Comparison of ENCODE assay signal across 17 mouse cellular contexts in the genomic region with DNA sequence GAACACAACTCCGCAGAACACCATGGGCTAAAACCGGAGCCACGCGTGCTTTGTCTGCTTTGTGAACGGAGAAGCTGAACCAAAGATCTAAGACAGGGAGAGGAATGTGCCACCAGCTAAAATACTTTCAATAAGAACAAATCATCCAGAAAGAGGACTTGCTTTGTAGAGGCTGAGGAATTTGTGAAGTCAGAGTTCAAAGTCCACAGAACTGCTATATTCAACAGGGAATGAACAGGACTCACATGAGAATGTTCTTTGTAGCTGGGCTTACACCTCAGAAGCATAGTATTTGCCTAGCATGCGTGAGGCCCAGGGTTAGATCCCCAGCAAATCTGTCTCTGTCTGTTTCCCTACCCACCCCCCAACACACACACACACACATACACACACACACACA.
A peak's percentile ranks its signal among the peaks of the same experiment; 100 is the strongest.
DNase-seq lines count a peak whose midpoint lies in the region; ATAC-seq lines count a peak whose summit lies in the region.
"Had no signal": no experiment of that assay in that cellular context is flagged by ENCODE, and none has a peak within 500 bp of the region (broad histone marks: within the 10 kb centered on the region; RNA-seq: fewer than 3 reads in every experiment).

No protein-coding gene starts in this region.

- no peak overlapping the region for H3K4me3 ChIP-seq in kidney, embryonic 16.5 days (ENCODE audit: low read length)
- no peak overlapping the region for H3K4me3 ChIP-seq in intestine, embryonic 15.5 days (replicated peaks)
- no peak overlapping the region for H3K4me3 ChIP-seq in stomach, embryonic 15.5 days (replicated peaks)
- H3K4me3 ChIP-seq: embryonic facial prominence, embryonic 15.5 days; hindbrain, embryonic 13.5 days; liver, embryonic 12.5 days had no signal

- DNase-seq in kidney, adult 11 months = peak; percentile 35
- DNase-seq in kidney, adult 9 months = peak; percentile 76
- no peak for DNase-seq in adrenal gland, postnatal 4 days (ENCODE audit: low spot score in 2 of 2)
- no peak for DNase-seq in thymus, postnatal 14 days
- DNase-seq: adrenal gland, adult 2 months; cerebellum, adult 9-10 months; gastrocnemius, postnatal 25 days; lung, embryonic 14.5 days; lung, postnatal 36 days; right cerebral cortex, postnatal 25 days had no signal

- no peak overlapping the region for H3K4me2 ChIP-seq in kidney, embryonic 16.5 days (replicated peaks; ENCODE audit: low read depth, low read length)
- H3K4me2 ChIP-seq in intestine, embryonic 15.5 days (replicated peaks) = no peak overlapping the region
- no peak overlapping the region for H3K4me2 ChIP-seq in stomach, embryonic 15.5 days
- H3K4me2 ChIP-seq: embryonic facial prominence, embryonic 15.5 days; hindbrain, embryonic 13.5 days; liver, embryonic 12.5 days; lung, embryonic 14.5 days had no signal

- H3K36me3 ChIP-seq in kidney, embryonic 16.5 days (ENCODE audit: insufficient read depth, low read length) = peaks cover 32% of the 10 kb centered on the region
- H3K36me3 ChIP-seq in intestine, embryonic 15.5 days = peaks cover 17% of the 10 kb centered on the region; the same call in 1 of the 2 replicates
- peaks cover 18% of the 10 kb centered on the region for H3K36me3 ChIP-seq in stomach, embryonic 15.5 days

- no peak for ATAC-seq in kidney, embryonic 16.5 days (ENCODE audit: low FRiP score, low TSS enrichment)
- peak; percentile 58; the same call in 1 of the 2 replicates for ATAC-seq in intestine, embryonic 15.5 days
- peak; percentile 73 for ATAC-seq in stomach, embryonic 15.5 days (ENCODE audit: insufficient read depth, low FRiP score, low read depth)
- ATAC-seq: inflammation-experienced regulatory T-cells, adult 6 months; liver, embryonic 12.5 days had no signal

- H3K27ac ChIP-seq in kidney, embryonic 16.5 days (ENCODE audit: low read length) = no peak overlapping the region
- H3K27ac ChIP-seq in intestine, embryonic 15.5 days = no peak overlapping the region
- H3K27ac ChIP-seq in stomach, embryonic 15.5 days = peak overlapping the region; percentile 31; the same call in 1 of the 2 replicates
- H3K27ac ChIP-seq: embryonic facial prominence, embryonic 15.5 days; hindbrain, embryonic 13.5 days; liver, embryonic 12.5 days had no signal

- H3K9ac ChIP-seq in kidney, embryonic 16.5 days (replicated peaks; ENCODE audit: low read length) = no peak overlapping the region
- H3K9ac ChIP-seq in intestine, embryonic 15.5 days = no peak overlapping the region
- no peak overlapping the region for H3K9ac ChIP-seq in stomach, embryonic 15.5 days
- H3K9ac ChIP-seq: embryonic facial prominence, embryonic 15.5 days; hindbrain, embryonic 13.5 days; liver, embryonic 12.5 days; lung, embryonic 14.5 days had no signal

- H3K9me3 ChIP-seq in kidney, embryonic 16.5 days (ENCODE audit: low read length) = no peaks in the 10 kb centered on the region
- no peaks in the 10 kb centered on the region for H3K9me3 ChIP-seq in intestine, embryonic 15.5 days
- H3K9me3 ChIP-seq in stomach, embryonic 15.5 days = no peaks in the 10 kb centered on the region
- H3K9me3 ChIP-seq: embryonic facial prominence, embryonic 15.5 days; hindbrain, embryonic 13.5 days; liver, embryonic 12.5 days had no signal

- 83% methylated on average over 6 of the region's 6 CpGs for WGBS in kidney, embryonic 16.5 days
- WGBS in intestine, embryonic 15.5 days = 71% methylated on average over 6 of the region's 6 CpGs
- 70% methylated on average over 6 of the region's 6 CpGs for WGBS in stomach, embryonic 15.5 days

- no peaks in the 10 kb centered on the region for H3K4me1 ChIP-seq in kidney, embryonic 16.5 days (ENCODE audit: insufficient read depth, low read length)
- H3K4me1 ChIP-seq in intestine, embryonic 15.5 days (replicated peaks) = no peaks in the 10 kb centered on the region
- no peaks in the 10 kb centered on the region for H3K4me1 ChIP-seq in stomach, embryonic 15.5 days
- H3K4me1 ChIP-seq: embryonic facial prominence, embryonic 15.5 days; hindbrain, embryonic 13.5 days; liver, embryonic 12.5 days had no signal

- H3K27me3 ChIP-seq in kidney, embryonic 16.5 days (ENCODE audit: insufficient read depth, low read length) = no peaks in the 10 kb centered on the region
- no peaks in the 10 kb centered on the region for H3K27me3 ChIP-seq in intestine, embryonic 15.5 days (replicated peaks)
- no peaks in the 10 kb centered on the region for H3K27me3 ChIP-seq in stomach, embryonic 15.5 days (replicated peaks)
- H3K27me3 ChIP-seq: embryonic facial prominence, embryonic 15.5 days; hindbrain, embryonic 13.5 days; liver, embryonic 12.5 days had no signal

Comparison
In these comparisons a context has a peak if more than half of its experiments do, and no peak if none do; other contexts are left out.
1. DNase-seq: peak in kidney, adult 11 months (single experiment) and kidney, adult 9 months (single experiment); none in adrenal gland, postnatal 4 days (0 of 2) and thymus, postnatal 14 days (single experiment).